Mouse (Mus musculus): ENCODE data around the gene Nkain4. TPM values are rescaled to one million over a fixed set of nuclear protein-coding genes. Genes with fewer than 3 reads are reported as not detected.

The Nkain4 gene
- total and polyA plus RNA-seq, 3 experiments, result not detected

GRCm38 (mm10) chr2:180981133-180981532 lies 26.6 kb upstream of the Nkain4 start:
- TF ChIP-seq EP300 (IDR thresholded peaks at IDR 0.05; ENCODE audit: low read length) (no peak), ZC3H11A (IDR thresholded peaks at IDR 0.05; ENCODE audit: low read depth, low read length) (no peak), PAX5 (IDR thresholded peaks at IDR 0.05; ENCODE audit: low read length) (no peak), IRF4 (IDR thresholded peaks at IDR 0.05; ENCODE audit: low read depth, low read length) (no peak)
- Histone ChIP-seq H3K27me3 (replicated peaks) (no peaks in the 10 kb centered on the region), H3K27ac (ENCODE audit: insufficient read depth, low read depth) (no peak overlapping the region), H3K4me3 (replicated peaks in 1 of 3; ENCODE audit: low read depth in 2 of 3, low read length in 2 of 3, poor library complexity in 1 of 3) (no peak overlapping the region), H3K4me1 (ENCODE audit: control insufficient read depth in 1 of 2, insufficient read depth in 2 of 2) (no peaks in the 10 kb centered on the region), H3K9me3 (replicated peaks; ENCODE audit: low read length) (no peaks in the 10 kb centered on the region), H3K36me3 (replicated peaks in 1 of 2; ENCODE audit: control insufficient read depth in 1 of 2, insufficient read depth in 1 of 2, low read length in 1 of 2) (peaks cover 68 to 97% of the 10 kb centered on the region in 2 experiments), H3K79me2 (replicated peaks; ENCODE audit: control insufficient read depth, extremely low read depth, insufficient read depth, poor library complexity, severe bottlenecking) (no peaks in the 10 kb centered on the region), H3K4me2 (ENCODE audit: insufficient read depth, low read depth, poor library complexity, severe bottlenecking) (no peak overlapping the region), H3K9ac (ENCODE audit: insufficient read depth, low read depth) (no peak overlapping the region)
- dilution Hi-C loops (cut with MboI; ENCODE audit: extremely low pct_ligation_motif_present, extremely low pct_unique_long_range_greater_than_20kb, low sequenced_read_pairs) (no loop called here), in situ Hi-C loops (cut with MboI; ENCODE audit: low pct_ligation_motif_present, low pct_unique_long_range_greater_than_20kb, low sequenced_read_pairs) (no loop called here)
- DNase-seq (ENCODE audit: extremely low read depth), result no peak

- in situ Hi-C loops (cut with MboI; ENCODE audit: low pct_ligation_motif_present, low pct_unique_long_range_greater_than_20kb, low sequenced_read_pairs) (loop anchor here (5.0 kb wide), 1 partner anchor 35 kb away; no protein-coding TSS in a partner anchor), dilution Hi-C loops (cut with MboI; ENCODE audit: extremely low pct_ligation_motif_present, extremely low pct_unique_long_range_greater_than_20kb, low sequenced_read_pairs) (no loop called here)
- no peaks in the 10 kb centered on the region for H3K9me3 ChIP-seq (replicated peaks; ENCODE audit: low read length)
- H3K9ac ChIP-seq (ENCODE audit: insufficient read depth, low read depth), result peak within 1 kb of the TSS; percentile 96
- peak within 1 kb of the TSS; percentile 76 to 96 (median 84) for H3K4me3 ChIP-seq (replicated peaks in 1 of 3; ENCODE audit: low read depth in 2 of 3, low read length in 2 of 3, poor library complexity in 1 of 3)
- peak within 1 kb of the TSS; percentile 99 for H3K4me2 ChIP-seq (ENCODE audit: insufficient read depth, low read depth, poor library complexity, severe bottlenecking)
- peaks cover 3 to 27% of the 10 kb centered on the region in 2 experiments; a peak in 3 of 4 replicates for H3K4me1 ChIP-seq (ENCODE audit: control insufficient read depth in 1 of 2, insufficient read depth in 2 of 2)
- peaks cover 26% of the 10 kb centered on the region for H3K79me2 ChIP-seq (replicated peaks; ENCODE audit: control insufficient read depth, extremely low read depth, insufficient read depth, poor library complexity, severe bottlenecking)
- peaks cover 22 to 35% of the 10 kb centered on the region in 2 experiments for H3K36me3 ChIP-seq (replicated peaks in 1 of 2; ENCODE audit: control insufficient read depth in 1 of 2, insufficient read depth in 1 of 2, low read length in 1 of 2)
- peaks cover 14% of the 10 kb centered on the region for H3K27me3 ChIP-seq (replicated peaks)
- DNase-seq (ENCODE audit: extremely low read depth), result peak; percentile 82
- peak within 1 kb of the TSS; percentile 27; the same call in 1 of the 2 replicates for H3K27ac ChIP-seq (ENCODE audit: insufficient read depth, low read depth)
- TF ChIP-seq PAX5 (IDR thresholded peaks at IDR 0.05; ENCODE audit: low read length) (no peak), MAZ (IDR thresholded peaks at IDR 0.05; ENCODE audit: low read depth, low read length) (peak; percentile 72; the same call in 1 of the 2 replicates), MAFK (IDR thresholded peaks at IDR 0.05; ENCODE audit: insufficient replicate concordance, low read length) (no peak), TCF12 (IDR thresholded peaks at IDR 0.05; ENCODE audit: low read depth, low read length) (peak; percentile 91), E2F4 (IDR thresholded peaks at IDR 0.05; ENCODE audit: insufficient replicate concordance, low read depth, low read length) (no peak), CTCF (conservative IDR thresholded peaks at IDR 0.05 in 1 of 2, IDR thresholded peaks at IDR 0.05 in 1 of 2; ENCODE audit: low read depth in 2 of 2, low read length in 2 of 2) (no peak), POLR2A (IDR thresholded peaks at IDR 0.05; ENCODE audit: low read depth, low read length) (peak; percentile 98), MAX (IDR thresholded peaks at IDR 0.05; ENCODE audit: low read length) (no peak), KAT2A (IDR thresholded peaks at IDR 0.05; ENCODE audit: insufficient replicate concordance, low read length) (peak; percentile 84; the same call in 1 of the 2 replicates), USF1 (IDR thresholded peaks at IDR 0.05; ENCODE audit: low read depth, low read length) (no peak), ELF1 (IDR thresholded peaks at IDR 0.05; ENCODE audit: low read depth, low read length) (peak; percentile 97), ZNF384 (IDR thresholded peaks at IDR 0.05; ENCODE audit: low read depth, low read length) (no peak), GABPA (IDR thresholded peaks at IDR 0.05; ENCODE audit: insufficient replicate concordance, low read depth, low read length) (no peak; the same call in 1 of the 2 replicates), ETS1 (conservative IDR thresholded peaks at IDR 0.05; ENCODE audit: low read depth, low read length) (no peak), SMC3 (IDR thresholded peaks at IDR 0.05; ENCODE audit: low read depth, low read length) (no peak), ZC3H11A (IDR thresholded peaks at IDR 0.05; ENCODE audit: low read depth, low read length) (no peak), EP300 (IDR thresholded peaks at IDR 0.05; ENCODE audit: low read length) (no peak), SIN3A (IDR thresholded peaks at IDR 0.05; ENCODE audit: low read length) (peak; percentile 89), MEF2A (IDR thresholded peaks at IDR 0.05; ENCODE audit: borderline replicate concordance, low read depth, low read length) (no peak), IRF4 (IDR thresholded peaks at IDR 0.05; ENCODE audit: low read depth, low read length) (no peak), CHD2 (IDR thresholded peaks at IDR 0.05; ENCODE audit: low read length) (0 out of 2 replicates have a peak, but pooled peaks have one; percentile 13), NRF1 (IDR thresholded peaks at IDR 0.05; ENCODE audit: low read depth, low read length) (no peak), CHD1 (IDR thresholded peaks at IDR 0.05; ENCODE audit: low read depth, low read length) (no peak), UBTF (IDR thresholded peaks at IDR 0.05; ENCODE audit: low read depth, low read length) (no peak), TBP (conservative IDR thresholded peaks at IDR 0.05; ENCODE audit: low read depth, low read length) (peak; percentile 82), ZKSCAN1 (IDR thresholded peaks at IDR 0.05; ENCODE audit: borderline replicate concordance, low read depth, low read length) (no peak), USF2 (conservative IDR thresholded peaks at IDR 0.05; ENCODE audit: low read depth, low read length) (no peak), JUN (IDR thresholded peaks at IDR 0.05; ENCODE audit: insufficient read depth, low read depth, low read length) (no peak), ZMIZ1 (IDR thresholded peaks at IDR 0.05; ENCODE audit: low read depth, low read length) (peak; percentile 88), HCFC1 (IDR thresholded peaks at IDR 0.05; ENCODE audit: low read depth, low read length) (peak; percentile 89), MYC (IDR thresholded peaks at IDR 0.05; ENCODE audit: low read depth, low read length) (peak; percentile 23; the same call in 1 of the 2 replicates)
Measured at GRCm38 (mm10) chr2:180967010-180967763, 12.7 kb upstream of the Nkain4 start, which contains the start of gene Arfgap1. Gene Arfgap1 (plus strand): TSS chr2:180967225.

Data from CH12.LX (cell line).